Mouse (Mus musculus): ENCODE results near the gene Inpp5d. TPM values are rescaled to one million over a fixed set of nuclear protein-coding genes. Genes with fewer than 3 reads are reported as not detected.
"Not testable (repeated sequence)": the region's sequence is repeated elsewhere in the genome, so short reads cannot be mapped to it uniquely, and the experiment has no call there.

The Inpp5d gene
- total RNA-seq, 2 experiments from 2014 or later, result 9.0 to 21.8 TPM

GRCm38 (mm10) chr1:87650611-87651079, 30.5 kb downstream of the Inpp5d start:
- DNase-seq, result peak; percentile 37 to 52
- intact Hi-C loops (cut with DNase I), result no loop called here

- intact Hi-C loops (cut with DNase I), result no loop called here
- no peak for DNase-seq
Observed at GRCm38 (mm10) chr1:87651436-87651835, 31.3 kb downstream of the Inpp5d start.

GRCm38 (mm10) chr1:87655101-87655500, 35.0 kb downstream of the Inpp5d start:
- intact Hi-C loops (cut with DNase I), result no loop called here
- DNase-seq, result no peak

GRCm38 (mm10) chr1:87658063-87658462, 38.0 kb downstream of the Inpp5d start:
- intact Hi-C loops (cut with DNase I), result loop anchor here (2.0 kb wide), 1 partner anchor 37 kb away; the partner anchor contains the start of gene Inpp5d
- DNase-seq, result no peak

- no peak for DNase-seq
- intact Hi-C loops (cut with DNase I), result loop anchor here (2.0 kb wide), 1 partner anchor 38 kb away; the partner anchor contains the start of gene Inpp5d
Observed at GRCm38 (mm10) chr1:87658485-87658884, 38.4 kb downstream of the Inpp5d start.

GRCm38 (mm10) chr1:87658937-87659617, 39.0 kb downstream of the Inpp5d start:
- intact Hi-C loops (cut with DNase I), result loop anchor here (2.0 kb wide), 1 partner anchor 38 kb away; the partner anchor contains the start of gene Inpp5d
- DNase-seq, result peak in 1 of 2 experiments; percentile 41

- no peak for DNase-seq
- intact Hi-C loops (cut with DNase I), result loop anchor here (2.0 kb wide), 1 partner anchor 39 kb away; the partner anchor contains the start of gene Inpp5d
Observed at GRCm38 (mm10) chr1:87659618-87659960, 39.5 kb downstream of the Inpp5d start.

- DNase-seq, result no peak
- intact Hi-C loops (cut with DNase I), result no loop called here
Observed at GRCm38 (mm10) chr1:87660740-87661139, 40.6 kb downstream of the Inpp5d start.

- DNase-seq, result no peak
- intact Hi-C loops (cut with DNase I), result no loop called here
Observed at GRCm38 (mm10) chr1:87663992-87664391, 43.9 kb downstream of the Inpp5d start.

- intact Hi-C loops (cut with DNase I), result no loop called here
- no peak for DNase-seq
Observed at GRCm38 (mm10) chr1:87667006-87667405, 46.9 kb downstream of the Inpp5d start.

GRCm38 (mm10) chr1:87668300-87668699, 48.2 kb downstream of the Inpp5d start:
- intact Hi-C loops (cut with DNase I), result no loop called here
- DNase-seq, result no peak

- intact Hi-C loops (cut with DNase I), result no loop called here
Observed at GRCm38 (mm10) chr1:87671483-87671882, 51.4 kb downstream of the Inpp5d start.

GRCm38 (mm10) chr1:87673822-87674604, 53.9 kb downstream of the Inpp5d start:
- intact Hi-C loops (cut with DNase I), result no loop called here

More at GRCm38 (mm10) chr1:87671483-87671882, 51.4 kb downstream of the Inpp5d start:
- no peak for DNase-seq

GRCm38 (mm10) chr1:87676006-87676405, 55.9 kb downstream of the Inpp5d start:
- no peak for DNase-seq
- intact Hi-C loops (cut with DNase I), result no loop called here

More at GRCm38 (mm10) chr1:87673822-87674604, 53.9 kb downstream of the Inpp5d start:
- DNase-seq, result no peak

GRCm38 (mm10) chr1:87679089-87679488, 59.0 kb downstream of the Inpp5d start:
- intact Hi-C loops (cut with DNase I), result no loop called here
- DNase-seq, result no peak

- intact Hi-C loops (cut with DNase I), result no loop called here
- DNase-seq, result no peak
Observed at GRCm38 (mm10) chr1:87680950-87681349, 60.8 kb downstream of the Inpp5d start.

GRCm38 (mm10) chr1:87682473-87682872, 62.4 kb downstream of the Inpp5d start:
- DNase-seq; intact Hi-C loops (cut with DNase I): not testable (repeated sequence)

GRCm38 (mm10) chr1:87684071-87684470, 64.0 kb downstream of the Inpp5d start:
- intact Hi-C loops (cut with DNase I), result no loop called here

GRCm38 (mm10) chr1:87684791-87685190, 64.7 kb downstream of the Inpp5d start:
- DNase-seq, result no peak
- intact Hi-C loops (cut with DNase I), result no loop called here

More at GRCm38 (mm10) chr1:87684071-87684470, 64.0 kb downstream of the Inpp5d start:
- DNase-seq, result no peak

GRCm38 (mm10) chr1:87686351-87686750, 66.2 kb downstream of the Inpp5d start:
- no peak for DNase-seq
- intact Hi-C loops (cut with DNase I), result no loop called here

- no peak for DNase-seq
- intact Hi-C loops (cut with DNase I), result no loop called here
Observed at GRCm38 (mm10) chr1:87687009-87687408, 66.9 kb downstream of the Inpp5d start.

Data from heart, postnatal 36 days (tissue).